Mouse (Mus musculus) lung, postnatal 0 days (tissue): ENCODE measurements around the gene Asb13. TPM values are rescaled to one million over a fixed set of nuclear protein-coding genes. Genes with fewer than 3 reads are reported as not detected.
A peak's percentile ranks its signal among the peaks of the same experiment; 100 is the strongest.

ENCODE experiments used
- ATAC-seq: fragments of 200-750 bp; cut with Nextera tagmentation; 2 replicates; pipeline ENCODE4 v1.8.0; 2017; ENCODE audit warnings: moderate library complexity
- DNase-seq: peaks from one replicate; pipeline ENCODE4 v3.0.0-alpha.2; 2016; ENCODE audit warnings: low spot score
- H3K27ac ChIP-seq: fragments of 300-500 bp; sonication (generic); 2 replicates; pipeline ENCODE4 v1.5.1; 2014; ENCODE audit warnings: antibody characterized with exemption, mild to moderate bottlenecking, low read length, mixed read lengths
- H3K27me3 ChIP-seq: fragments of 300-500 bp; sonication (generic); replicated peaks from 2 replicates; pipeline ENCODE4 v1.6.1; 2014; ENCODE audit warnings: low read length, mixed read lengths; ENCODE audit not compliant: insufficient read depth
- H3K36me3 ChIP-seq: fragments of 300-500 bp; sonication (generic); 2 replicates; pipeline ENCODE4 v1.6.1; 2014; ENCODE audit warnings: low read length, mixed read lengths; ENCODE audit not compliant: insufficient read depth
- H3K4me1 ChIP-seq: fragments of 300-500 bp; sonication (generic); 2 replicates; pipeline ENCODE4 v1.6.1; 2014; ENCODE audit warnings: antibody characterized with exemption, low read depth, low read length, mixed read lengths; ENCODE audit not compliant: insufficient read depth
- H3K4me2 ChIP-seq: fragments of 300-500 bp; sonication (generic); replicated peaks from 2 replicates; pipeline ENCODE4 v1.6.1; 2014; ENCODE audit warnings: low read depth, mild to moderate bottlenecking, low read length, moderate library complexity, mixed read lengths
- H3K4me3 ChIP-seq: fragments of 300-500 bp; sonication (generic); 2 replicates; pipeline ENCODE4 v1.5.1; 2014; ENCODE audit warnings: low read depth, low read length
- H3K9ac ChIP-seq: fragments of 300-500 bp; sonication (generic); replicated peaks from 2 replicates; pipeline ENCODE4 v1.6.1; 2014; ENCODE audit warnings: low read depth, mild to moderate bottlenecking
- H3K9me3 ChIP-seq: fragments of 300-500 bp; sonication (generic); 2 replicates; pipeline ENCODE4 v1.6.1; 2016; ENCODE audit warnings: low read length, mixed read lengths
- CTCF ChIP-seq: IDR thresholded peaks from 2 replicates; pipeline ENCODE4 v1.5.1; 2016; ENCODE audit warnings: antibody characterized with exemption, mild to moderate bottlenecking
- EP300 ChIP-seq: IDR thresholded peaks from 2 replicates; pipeline ENCODE4 v1.6.1; 2016; ENCODE audit warnings: antibody characterized with exemption, mild to moderate bottlenecking, control low read depth
- WGBS: fragments of 180-500 bp; shearing (Covaris S2); extraction: QIAGEN DNeasy Blood & Tissue Kit; methylation state at CpG from one replicate; pipeline ENCODE4 v1.1.7; 2014; 5-methylcytosine and 5-hydroxymethylcytosine counted together
- polyA plus RNA-seq: library from polyadenylated mRNA; unstranded; fragments of >200 nt; fragmentation: Nextera tagmentation; extraction: Ambion mirVana; gene quantifications from 2 replicates; pipeline ENCODE4 v1.2.1, GENCODE M21; 2015

Asb13 gene
- polyA plus RNA-seq, 1 experiment from 2014 or later, result 7.1 TPM

DNA sequence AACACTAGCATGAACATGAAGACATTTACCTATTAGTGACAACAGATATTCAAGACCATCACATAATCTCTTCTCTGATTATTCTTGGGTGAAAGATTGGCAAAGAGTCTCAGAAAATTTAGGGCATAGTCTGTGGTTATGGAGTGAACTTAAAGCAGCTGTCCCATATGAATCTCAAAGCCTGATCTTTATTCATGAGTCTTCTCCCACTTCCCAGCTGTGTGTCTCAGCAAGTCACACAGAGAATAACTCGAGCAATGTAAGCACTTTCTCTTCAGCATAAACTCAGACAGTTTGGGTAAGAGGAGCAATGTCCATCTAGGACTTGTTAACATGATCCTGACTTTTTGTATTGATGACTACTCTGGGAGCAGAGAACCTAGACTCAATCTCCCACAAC, 52.5 kb downstream of the Asb13 start:
- TF ChIP-seq EP300, result no peak
- TF ChIP-seq CTCF, result no peak
- DNase-seq, result no peak
- Histone ChIP-seq H3K4me3 (no peak overlapping the region), H3K9me3 (no peaks in the 10 kb centered on the region), H3K4me1 (no peaks in the 10 kb centered on the region), H3K9ac (no peak overlapping the region), H3K4me2 (no peak overlapping the region), H3K27ac (no peak overlapping the region), H3K27me3 (no peaks in the 10 kb centered on the region), H3K36me3 (no peaks in the 10 kb centered on the region)
- 62% methylated on average over 1 of the region's 1 CpGs for WGBS
- ATAC-seq, result no peak

DNA sequence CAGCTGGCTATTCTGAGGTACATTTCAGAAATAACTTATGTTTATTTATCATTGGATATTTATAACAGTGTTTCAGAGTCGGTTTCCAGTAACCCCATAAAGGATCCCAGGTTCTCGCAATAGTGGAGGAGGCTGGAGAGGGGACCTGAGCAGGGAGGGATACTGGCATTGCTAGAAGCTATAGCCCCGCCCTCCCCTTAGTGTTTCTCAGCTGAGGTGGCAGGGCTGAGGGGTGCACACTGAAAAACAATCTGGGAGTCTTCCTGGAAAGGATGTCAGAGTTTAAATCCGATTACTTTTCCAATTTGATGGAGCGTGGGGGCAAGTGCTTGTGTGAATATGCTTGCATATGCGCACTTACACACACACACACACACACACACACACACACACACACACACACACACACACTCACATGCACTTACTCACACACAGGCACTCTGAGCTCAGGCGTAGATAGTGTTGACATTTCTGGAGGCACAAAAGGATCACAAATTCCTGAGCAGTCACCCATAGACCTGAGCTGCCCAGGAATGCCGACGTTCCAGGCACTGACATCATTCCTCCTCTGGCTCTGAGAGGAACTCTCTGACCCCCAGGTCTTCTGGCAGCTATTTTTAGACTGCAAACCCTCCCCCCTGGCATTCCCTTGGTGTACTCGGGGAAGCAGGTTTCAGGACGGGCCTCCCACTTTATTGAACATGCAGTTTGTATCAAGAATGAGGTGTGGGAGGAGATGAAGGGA, 60.9 kb downstream of the Asb13 start:
- ATAC-seq (peak; percentile 99), DNase-seq (peak; percentile 92)
- H3K4me3 ChIP-seq, result no peak overlapping the region
- peaks cover 7% of the 10 kb centered on the region; the same call in 1 of the 2 replicates for H3K4me1 ChIP-seq
- peak overlapping the region; percentile 3; the same call in 1 of the 2 replicates for H3K4me2 ChIP-seq
- 12% methylated on average over 11 of the region's 11 CpGs for WGBS
- no peaks in the 10 kb centered on the region for H3K27me3 ChIP-seq
- peak; percentile 94 for TF ChIP-seq EP300
- TF ChIP-seq CTCF, result no peak
- no peaks in the 10 kb centered on the region for H3K36me3 ChIP-seq
- H3K27ac ChIP-seq, result no peak overlapping the region
- no peak overlapping the region for H3K9ac ChIP-seq
- no peaks in the 10 kb centered on the region for H3K9me3 ChIP-seq

DNA sequence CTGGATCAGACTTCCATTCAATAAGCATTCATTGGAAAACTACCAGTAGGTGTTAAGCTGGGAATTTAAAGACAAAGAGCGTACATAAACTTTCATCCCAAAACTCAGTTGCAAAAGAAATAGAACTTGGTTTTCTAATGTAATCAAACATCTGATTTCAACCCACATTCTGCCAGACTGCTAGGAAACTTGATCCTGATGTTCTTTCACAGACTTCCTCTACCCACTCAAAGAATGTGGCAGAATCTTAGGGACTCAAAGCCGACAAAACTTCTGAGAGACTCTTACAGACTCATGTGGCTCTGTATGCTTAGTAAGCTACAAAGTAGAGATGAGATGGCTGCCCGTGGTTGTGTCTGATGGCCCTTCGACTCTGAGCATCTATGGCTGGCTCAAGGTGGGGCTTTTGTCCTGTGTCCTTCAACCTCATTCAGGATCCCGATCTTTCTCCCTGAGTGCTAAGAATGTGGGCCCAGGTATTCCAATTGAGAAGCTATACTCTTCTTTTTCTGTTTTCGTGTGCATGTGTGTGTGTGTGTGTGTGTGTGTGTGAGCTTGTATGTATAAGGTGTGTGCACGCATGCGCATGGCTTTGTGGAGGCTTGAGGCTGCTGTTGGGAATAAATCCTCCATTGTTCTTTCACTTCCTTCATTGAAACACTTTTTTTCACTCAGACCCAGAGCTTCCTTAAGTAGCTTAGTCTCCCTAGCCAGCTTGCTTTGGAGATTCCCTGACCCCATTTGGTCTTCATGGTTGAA, 63.3 kb downstream of the Asb13 start:
- Histone ChIP-seq H3K4me1 (peaks cover 7% of the 10 kb centered on the region; the same call in 1 of the 2 replicates), H3K27ac (no peak overlapping the region), H3K36me3 (no peaks in the 10 kb centered on the region), H3K9me3 (no peaks in the 10 kb centered on the region), H3K27me3 (no peaks in the 10 kb centered on the region), H3K9ac (no peak overlapping the region), H3K4me3 (no peak overlapping the region), H3K4me2 (no peak overlapping the region)
- 60% methylated on average over 8 of the region's 8 CpGs for WGBS
- ATAC-seq, result no peak
- DNase-seq, result no peak
- TF ChIP-seq CTCF, result no peak
- TF ChIP-seq EP300, result no peak

DNA sequence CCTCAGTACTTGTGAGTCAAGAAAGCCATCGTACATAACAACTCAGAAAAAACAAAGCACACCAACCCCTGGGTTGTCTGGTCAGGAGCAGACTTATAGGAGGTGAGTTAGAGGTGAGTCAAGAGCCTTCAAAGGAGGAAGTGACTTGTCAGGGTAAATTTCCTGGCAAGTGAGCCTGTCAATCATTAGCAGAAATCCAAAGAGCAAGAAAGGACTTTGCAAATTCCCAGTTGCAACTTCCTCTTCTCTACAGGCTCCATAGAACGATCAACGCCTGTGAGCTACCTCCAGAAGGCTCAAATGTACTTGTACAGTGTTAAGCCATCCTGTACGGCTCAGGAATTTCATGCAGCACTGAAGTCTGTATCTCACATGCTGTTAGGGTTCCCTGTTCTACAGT, 66.9 kb downstream of the Asb13 start:
- peak; percentile 37 for ATAC-seq

More for the DNA sequence above, 66.9 kb downstream of the Asb13 start:
- Histone ChIP-seq H3K27ac (no peak overlapping the region), H3K4me3 (no peak overlapping the region), H3K9me3 (no peaks in the 10 kb centered on the region), H3K9ac (no peak overlapping the region), H3K4me1 (no peaks in the 10 kb centered on the region), H3K36me3 (no peaks in the 10 kb centered on the region), H3K4me2 (no peak overlapping the region), H3K27me3 (no peaks in the 10 kb centered on the region)
- TF ChIP-seq CTCF (no peak), EP300 (no peak)
- DNase-seq, result peak; percentile 67
- WGBS, result 40% methylated on average over 4 of the region's 4 CpGs

Other genes with a start within 250 kb of the Asb13 start
- 322 and 323 TPM in 2 replicates for gene Gdi2, start 96.0 kb upstream of the Asb13 start, polyA plus RNA-seq
- 5.9 and 6.3 TPM in 2 replicates for gene Fam208b, start 22.9 kb upstream of the Asb13 start, polyA plus RNA-seq
- 0.19 and 0.21 TPM in 2 replicates for gene Calml3, start 170.3 kb downstream of the Asb13 start, polyA plus RNA-seq
- gene Calm4, start 203.7 kb downstream of the Asb13 start, polyA plus RNA-seq, result not detected in 2 replicates
- not detected in 2 replicates for gene Calm5, start 220.1 kb downstream of the Asb13 start, polyA plus RNA-seq